Mouse (Mus musculus) gastrocnemius, postnatal 10 days (tissue): Measurements from ENCODE around the gene Gm9745. TPM values are rescaled to one million over a fixed set of nuclear protein-coding genes. Genes with fewer than 3 reads are reported as not detected.
"Not testable (repeated sequence)": the region's sequence is repeated elsewhere in the genome, so short reads cannot be mapped to it uniquely, and the experiment has no call there.

Source experiments
- DNase-seq: peaks from one replicate; pipeline ENCODE4 v3.0.0; 2021; ENCODE audit warnings: mixed read lengths
- microRNA-seq, 2 experiments: library from miRNA; unstranded; fragments of <30 nt; microRNA quantifications; one replicate each; pipeline ENCODE4 v1.2.0; 2021
- total RNA-seq, 2 experiments: library from RNA; stranded (reverse); gene quantifications; 2 replicates each; pipeline ENCODE4 v1.2.3; 2021

The Gm9745 gene
- total RNA-seq, 2 experiments from 2014 or later: not detected

DNA sequence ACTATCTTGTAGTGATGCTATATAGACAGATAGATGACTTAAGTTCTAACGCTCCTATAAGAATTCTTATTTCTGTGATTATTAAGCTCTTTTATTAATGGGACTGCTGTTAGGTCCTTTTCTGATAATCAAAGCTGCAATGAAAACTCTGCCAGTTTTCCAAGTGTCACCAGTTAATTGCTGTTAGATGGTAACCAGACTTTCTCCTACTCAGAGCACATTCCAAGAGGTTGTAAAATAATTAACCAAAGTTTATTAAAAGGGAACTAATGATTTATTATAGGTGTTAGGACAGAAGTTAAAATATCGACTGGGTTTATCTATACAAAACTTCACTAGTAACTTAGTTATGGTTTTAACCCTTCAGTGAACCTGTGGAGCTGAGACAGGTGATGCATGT lies 42.0 kb downstream of the Gm9745 start:
- not testable (repeated sequence) for DNase-seq

Small RNA genes lying within 50 kb of the gene (microRNA-seq; reads per million reads assigned to microRNA genes)
- gene Gm22750: 0 reads per million in 2 experiments

Other genes with a start within 250 kb of the Gm9745 start
- 10 to 100 TPM; 30.5 to 31.0 TPM for gene Wdr37, start 76.3 kb downstream of the Gm9745 start, total RNA-seq
- 10 to 100 TPM; 10.2 to 12.0 TPM for gene Idi1, start 62.7 kb downstream of the Gm9745 start, total RNA-seq
- not detected for gene Idi2, start 4.6 kb upstream of the Gm9745 start, total RNA-seq
- gene Gtpbp4, start 47.9 kb upstream of the Gm9745 start, total RNA-seq: 10 to 100 TPM; 41.3 to 44.0 TPM
- 10 to 100 TPM; 62.1 to 68.2 TPM for gene Larp4b, start 145.7 kb upstream of the Gm9745 start, total RNA-seq